Mouse (Mus musculus) ES-CJ7 (cell line): ENCODE results near the gene Gng12.
"Not testable (repeated sequence)": the region's sequence is repeated elsewhere in the genome, so short reads cannot be mapped to it uniquely, and the experiment has no call there.

Experiments used
- DNase-seq: peaks from one replicate; pipeline ENCODE4 v3.0.0; 2011; ENCODE audit warnings: low read depth, low spot score

Gene Gng12

DNA sequence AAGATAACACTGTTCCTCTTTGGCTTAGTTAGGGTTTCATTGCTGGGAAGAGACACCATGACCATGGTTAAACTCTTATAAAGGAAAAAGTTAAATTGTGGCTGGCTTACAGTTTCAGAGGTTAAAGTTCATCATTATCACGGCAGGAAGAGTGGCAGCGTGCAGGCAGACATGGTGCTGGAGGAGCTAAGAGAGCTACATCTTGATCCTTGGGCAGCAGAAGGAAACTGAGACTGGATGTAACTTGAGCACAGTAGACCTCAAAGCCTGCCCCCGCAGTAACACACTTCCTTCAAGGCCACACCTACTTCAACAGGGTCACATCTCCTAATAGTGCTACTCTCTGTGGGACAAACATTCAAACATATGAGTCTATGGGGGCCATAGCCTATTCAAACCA, 93.3 kb downstream of the Gng12 start:
- DNase-seq, result no peak

DNA sequence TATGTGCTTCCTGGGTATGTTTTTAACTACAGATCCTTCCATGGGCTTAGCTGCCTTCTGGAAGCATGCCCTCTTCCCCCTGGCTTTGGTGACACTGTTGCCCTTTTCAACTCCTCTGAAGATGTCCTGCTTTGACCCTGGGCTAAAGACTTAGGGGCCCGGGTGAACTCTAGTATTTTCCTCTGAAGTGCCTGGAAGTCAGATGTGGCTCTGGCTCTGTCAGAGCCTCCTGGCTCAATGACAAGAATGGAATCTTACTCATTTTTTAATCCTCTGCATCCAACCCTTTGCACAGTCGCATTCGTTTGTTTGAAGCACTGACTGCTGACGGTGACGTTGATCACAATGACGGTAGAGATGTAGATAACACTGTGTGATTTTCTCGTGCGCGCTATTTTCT, 96.0 kb downstream of the Gng12 start:
- DNase-seq, result no peak

DNA sequence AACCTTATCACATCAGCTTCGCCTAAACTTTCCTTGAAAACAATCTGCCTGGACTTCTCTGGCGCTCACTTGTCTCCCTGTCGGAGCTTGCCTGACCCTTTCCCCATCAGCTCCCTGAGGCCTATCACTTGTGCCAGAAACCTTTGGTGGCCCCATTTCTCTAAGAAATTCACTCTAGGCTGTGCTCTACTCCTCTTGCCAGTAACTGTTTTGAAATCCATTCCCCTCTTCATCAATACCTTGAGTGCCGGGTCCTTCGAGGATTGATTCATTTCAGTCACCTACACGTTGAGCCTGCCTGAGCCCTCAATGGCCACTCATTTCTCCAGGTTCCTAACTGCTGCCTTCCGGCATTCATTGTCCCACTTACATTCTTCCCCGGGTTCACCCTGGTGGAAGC, 96.6 kb downstream of the Gng12 start:
- no peak for DNase-seq

DNA sequence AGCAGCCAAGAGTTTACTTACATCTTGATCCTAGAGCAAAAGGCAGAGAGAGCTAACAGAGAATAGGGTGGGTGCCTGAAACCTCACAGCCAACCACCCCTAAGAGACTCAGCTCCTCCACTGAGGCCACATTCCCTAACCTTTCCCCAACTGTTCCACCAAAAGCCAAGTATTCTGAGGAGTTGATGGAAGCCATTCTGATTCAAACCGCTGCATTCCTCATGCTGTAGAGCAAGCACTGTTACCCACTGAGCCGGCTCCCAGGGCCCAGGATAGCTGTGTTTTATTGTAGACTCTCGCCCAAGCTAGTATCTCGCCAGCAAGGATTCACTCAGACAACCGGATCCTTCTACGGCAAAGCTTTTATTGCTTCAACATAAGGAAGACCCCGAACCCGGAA, 98.8 kb downstream of the Gng12 start:
- no peak for DNase-seq

GRCm38 (mm10) chr6:66995825-66996224, 99.6 kb downstream of the Gng12 start:
- no peak for DNase-seq

DNA sequence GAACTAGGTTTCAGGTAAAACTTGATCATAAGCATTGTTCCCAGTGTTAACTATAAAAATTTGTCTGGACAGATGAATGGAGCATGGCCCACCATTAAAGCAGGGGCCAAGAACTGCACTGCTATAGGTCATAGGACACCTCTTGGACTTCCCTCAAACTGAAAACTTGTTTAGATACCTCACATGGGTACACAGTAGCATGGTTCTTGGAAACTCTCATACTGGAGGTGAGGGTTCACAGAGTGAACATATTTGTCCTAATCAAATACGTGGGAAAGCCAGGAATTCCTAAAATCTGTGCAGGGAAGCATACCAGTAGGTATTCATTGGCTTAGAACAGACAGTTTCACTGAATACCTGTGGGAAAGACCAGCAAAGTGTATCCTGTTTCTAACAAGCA, 100.1 kb downstream of the Gng12 start:
- DNase-seq, result no peak

GRCm38 (mm10) chr6:66998645-66999044, 102.4 kb downstream of the Gng12 start:
- no peak for DNase-seq

DNA sequence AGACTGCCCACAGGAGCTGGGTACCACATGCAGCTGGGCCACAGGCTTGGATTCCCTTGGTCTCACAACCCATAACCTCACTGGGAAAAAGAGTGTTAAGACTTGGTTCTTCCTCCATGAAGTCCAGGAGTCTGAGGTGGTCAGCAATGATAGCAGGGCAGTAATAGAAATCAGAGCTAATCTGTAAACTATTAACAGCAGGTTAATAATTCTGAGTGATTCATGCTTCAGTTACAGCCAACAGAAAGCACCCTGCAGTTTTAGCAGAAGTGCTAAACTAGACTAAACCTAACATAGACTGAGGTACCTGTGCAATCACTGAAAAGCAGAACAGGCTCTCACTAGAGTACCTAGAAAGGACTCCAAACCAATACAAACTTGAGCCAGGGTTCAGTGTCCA, 103.6 kb downstream of the Gng12 start:
- DNase-seq, result no peak

GRCm38 (mm10) chr6:67009888-67010287, 113.7 kb downstream of the Gng12 start:
- DNase-seq, result no peak

DNA sequence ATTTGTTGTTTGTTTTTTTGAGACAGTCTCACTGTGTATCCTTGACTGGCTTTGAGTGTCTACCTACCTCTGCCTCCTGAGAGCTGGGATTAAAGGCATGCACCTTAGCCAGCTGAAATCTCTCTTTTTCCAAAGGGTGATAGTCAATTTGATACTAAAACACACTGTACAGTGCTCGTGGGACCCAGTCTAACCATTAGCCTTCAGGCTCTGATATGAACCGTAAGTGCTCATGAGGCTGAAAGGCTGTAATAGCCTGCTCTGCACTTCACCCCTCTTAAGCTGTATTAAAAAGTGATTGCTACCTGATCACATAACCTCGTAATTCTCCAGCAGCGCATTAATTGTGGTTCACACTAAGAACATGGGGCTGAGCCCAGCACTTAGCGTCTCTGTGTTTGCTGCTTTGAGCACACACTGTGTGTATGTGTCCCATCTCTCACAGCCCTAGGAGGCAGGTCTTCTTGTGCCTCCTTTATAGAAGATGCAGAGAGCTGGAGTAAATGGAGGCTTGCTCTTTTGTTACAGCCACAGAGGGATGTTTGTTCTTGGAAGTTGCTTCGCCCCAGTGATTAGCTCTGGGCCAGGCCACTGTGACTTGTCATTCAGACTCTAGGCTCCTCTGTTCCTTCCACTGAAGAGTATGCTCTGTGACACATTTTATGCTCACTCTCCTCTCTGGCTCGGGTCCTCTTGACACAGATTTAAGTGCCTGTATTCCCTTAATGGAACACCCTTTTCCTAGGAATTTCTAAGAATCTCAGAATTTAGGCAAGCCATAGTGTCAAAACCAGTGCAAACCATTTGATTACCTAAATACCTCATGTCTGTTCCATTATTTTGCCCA, 114.4 kb downstream of the Gng12 start:
- no peak for DNase-seq

DNA sequence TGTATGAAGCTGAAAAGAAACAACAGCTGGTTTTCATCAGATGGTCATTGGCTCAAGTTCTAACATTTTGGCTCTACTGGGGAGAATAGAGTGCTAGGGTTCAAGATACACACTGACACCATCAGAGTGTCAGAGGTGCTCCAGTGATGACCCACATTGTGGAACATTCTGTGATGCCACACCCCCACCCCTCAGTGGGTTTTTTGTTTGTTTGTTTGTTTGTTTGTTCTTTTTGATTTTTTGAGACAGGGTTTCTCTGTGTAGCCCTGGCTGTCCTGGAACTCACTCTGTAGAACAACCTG, 115.0 kb downstream of the Gng12 start:
- DNase-seq, result no peak

- no peak for DNase-seq
Measured at GRCm38 (mm10) chr6:67013293-67013948, 117.2 kb downstream of the Gng12 start.

- DNase-seq, result no peak
Measured at GRCm38 (mm10) chr6:67013949-67014678, 117.9 kb downstream of the Gng12 start.

DNA sequence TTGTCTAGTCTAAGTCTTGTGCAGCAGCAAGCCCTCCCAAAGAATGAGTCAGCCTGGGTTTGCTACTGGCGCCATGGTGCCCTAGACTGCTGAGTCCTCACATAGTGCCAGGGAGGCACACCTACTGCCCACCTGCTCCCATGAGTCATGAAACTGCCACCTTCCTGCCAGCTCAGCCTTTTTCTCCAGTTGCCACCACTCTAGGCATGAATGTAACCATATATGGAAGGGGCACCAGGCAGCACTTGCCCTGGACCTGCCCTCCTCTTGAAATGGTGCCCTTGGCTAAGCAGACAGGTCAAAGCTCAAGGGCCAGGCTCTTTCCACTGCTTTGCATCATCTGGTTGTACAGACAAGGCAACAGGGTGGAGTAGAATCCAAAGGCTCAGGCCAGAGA, 118.5 kb downstream of the Gng12 start:
- DNase-seq, result no peak

GRCm38 (mm10) chr6:67015739-67016519, 119.7 kb downstream of the Gng12 start:
- no peak for DNase-seq

- no peak for DNase-seq
Measured at GRCm38 (mm10) chr6:67016520-67017111, 120.4 kb downstream of the Gng12 start.

DNA sequence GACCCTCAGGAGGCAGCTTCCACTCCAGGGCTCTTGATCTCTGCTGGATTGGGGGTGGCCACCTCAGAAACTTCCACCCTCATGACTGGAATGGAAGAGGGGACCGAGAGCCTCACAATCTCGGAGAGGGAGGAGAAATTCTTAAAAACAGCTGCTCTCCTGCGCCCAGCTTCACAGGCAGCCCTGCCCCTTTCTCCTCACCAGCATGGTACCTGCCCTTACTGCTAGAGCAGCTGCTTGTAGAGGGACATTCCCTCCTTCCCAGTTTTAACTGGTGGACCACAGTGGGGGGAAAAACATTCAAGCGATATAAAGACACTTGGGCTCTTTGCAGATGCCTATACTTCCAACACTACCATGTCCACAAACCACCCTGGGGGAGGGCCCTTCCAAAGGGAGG, 122.2 kb downstream of the Gng12 start:
- no peak for DNase-seq

- DNase-seq, result not testable (repeated sequence)
Measured at GRCm38 (mm10) chr6:67019001-67019400, 122.8 kb downstream of the Gng12 start.

GRCm38 (mm10) chr6:67021308-67021707, 125.1 kb downstream of the Gng12 start:
- DNase-seq, result no peak

DNA sequence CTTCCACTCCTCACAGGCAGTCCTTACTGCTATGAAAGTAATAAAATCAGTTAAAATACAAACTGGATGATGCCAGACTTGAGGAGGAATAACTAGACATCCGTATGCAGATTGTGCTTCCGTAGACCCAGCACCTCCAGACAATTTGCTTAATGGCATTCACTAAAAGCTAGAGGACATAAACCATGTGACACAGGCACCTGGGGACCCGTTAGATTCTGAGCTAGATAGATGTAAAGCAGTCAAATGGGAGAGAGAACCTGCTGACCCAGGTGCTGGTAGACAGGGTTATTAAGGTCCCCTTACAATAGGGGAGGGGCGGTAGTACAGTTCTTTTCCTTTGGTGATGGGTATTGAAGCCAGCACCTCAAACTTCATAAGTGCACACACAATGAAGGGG, 127.5 kb downstream of the Gng12 start:
- no peak for DNase-seq

DNA sequence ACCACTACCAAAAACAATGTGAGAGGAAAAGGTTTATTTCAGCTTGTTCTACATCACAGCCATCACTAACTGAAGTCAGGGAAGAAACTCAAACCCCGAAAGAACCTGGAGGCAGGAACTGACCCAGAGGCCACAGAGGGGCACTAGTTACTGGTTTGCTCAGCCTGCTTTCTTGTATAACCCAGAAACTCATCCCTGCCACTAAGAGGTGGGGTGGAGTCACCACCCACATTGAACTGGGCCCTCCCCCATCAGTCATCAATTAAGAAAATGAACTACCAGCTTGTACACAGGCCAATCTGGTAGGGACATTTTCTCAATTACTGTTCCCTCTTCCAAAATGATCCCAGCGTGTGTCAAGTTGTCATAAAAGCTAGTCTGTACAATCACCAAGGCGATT, 130.5 kb downstream of the Gng12 start:
- DNase-seq, result no peak
